10 mouse cellular contexts compared by ENCODE assay signal in genomic region chr4:87086933-87087577, GRCm38 (mm10).
DNase-seq lines count a peak whose midpoint lies in the region; ATAC-seq and TF ChIP-seq lines count a peak whose summit lies in the region.
"Had no signal": no experiment of that assay in that cellular context is flagged by ENCODE, and none has a peak within 500 bp of the region (broad histone marks: within the 10 kb centered on the region; RNA-seq: fewer than 3 reads in every experiment).

No protein-coding gene starts in this region.

- intact Hi-C loops in left cerebral cortex, adult 2 months (cut with DNase I) = no loop called here
- intact Hi-C loops in heart, postnatal 36 days (cut with DNase I) = no loop called here

- H3K27me3 ChIP-seq in embryonic facial prominence, embryonic 10.5 days (replicated peaks; ENCODE audit: low read depth, poor library complexity, severe bottlenecking) = no peaks in the 10 kb centered on the region
- H3K27me3 ChIP-seq in midbrain, postnatal 0 days (ENCODE audit: insufficient read depth, low read length) = no peaks in the 10 kb centered on the region
- no peaks in the 10 kb centered on the region for H3K27me3 ChIP-seq in kidney, embryonic 14.5 days (ENCODE audit: control insufficient read depth, insufficient read depth, low read length)
- H3K27me3 ChIP-seq: megakaryocyte, embryonic 14.5 days; stomach, embryonic 15.5 days had no signal

- TF ChIP-seq CTCF in left cerebral cortex, adult 2 months (IDR thresholded peaks at IDR 0.05) = no peak
- no peak for TF ChIP-seq CTCF in midbrain, postnatal 0 days (IDR thresholded peaks at IDR 0.05)

- peak overlapping the region; percentile 37 for H3K27ac ChIP-seq in left cerebral cortex, adult 2 months
- H3K27ac ChIP-seq in embryonic facial prominence, embryonic 10.5 days (replicated peaks) = peak overlapping the region; percentile 48; the same call in 1 of the 2 replicates
- peak overlapping the region; percentile 62; the same call in 1 of the 2 replicates for H3K27ac ChIP-seq in midbrain, postnatal 0 days (ENCODE audit: low read depth, low read length)
- no peak overlapping the region for H3K27ac ChIP-seq in kidney, embryonic 14.5 days (ENCODE audit: low read depth, low read length)
- H3K27ac ChIP-seq: stomach, embryonic 15.5 days had no signal

- peak; percentile 81 for ATAC-seq in midbrain, postnatal 0 days (ENCODE audit: low FRiP score)
- no peak for ATAC-seq in kidney, embryonic 14.5 days (ENCODE audit: low FRiP score, low TSS enrichment)
- no peak for ATAC-seq in erythroblast, adult 5-6 weeks (replicated peaks; ENCODE audit: low FRiP score, poor library complexity, severe bottlenecking)

- H3K4me2 ChIP-seq in midbrain, postnatal 0 days (ENCODE audit: low read depth, low read length, poor library complexity, severe bottlenecking) = no peak overlapping the region
- no peak overlapping the region for H3K4me2 ChIP-seq in kidney, embryonic 14.5 days (replicated peaks; ENCODE audit: low read depth, low read length)
- H3K4me2 ChIP-seq: stomach, embryonic 15.5 days had no signal

- H3K36me3 ChIP-seq in embryonic facial prominence, embryonic 10.5 days (replicated peaks) = no peaks in the 10 kb centered on the region
- H3K36me3 ChIP-seq in midbrain, postnatal 0 days (ENCODE audit: insufficient read depth, low read length) = no peaks in the 10 kb centered on the region
- H3K36me3 ChIP-seq in kidney, embryonic 14.5 days (ENCODE audit: control insufficient read depth, insufficient read depth, low read length) = no peaks in the 10 kb centered on the region
- H3K36me3 ChIP-seq: stomach, embryonic 15.5 days had no signal

- no peaks in the 10 kb centered on the region for H3K9me3 ChIP-seq in embryonic facial prominence, embryonic 10.5 days
- no peaks in the 10 kb centered on the region for H3K9me3 ChIP-seq in midbrain, postnatal 0 days (ENCODE audit: low read length)
- no peaks in the 10 kb centered on the region for H3K9me3 ChIP-seq in kidney, embryonic 14.5 days (ENCODE audit: control insufficient read depth, low read length)
- H3K9me3 ChIP-seq: megakaryocyte, embryonic 14.5 days; stomach, embryonic 15.5 days had no signal

- DNase-seq in left cerebral cortex, adult 2 months (ENCODE audit: extremely low spot score in 1 of 2, low spot score in 2 of 2) = no peak
- DNase-seq in left cerebral cortex, adult 11 months (ENCODE audit: low spot score) = no peak
- peak; percentile 50 for DNase-seq in embryonic facial prominence, embryonic 10.5 days (ENCODE audit: low spot score)
- peak; percentile 34 to 46 for DNase-seq in heart, postnatal 36 days
- DNase-seq in midbrain, postnatal 0 days (ENCODE audit: low spot score) = peak; percentile 61
- no peak for DNase-seq in layer of hippocampus, adult 9-10 months (ENCODE audit: low spot score)

- WGBS in embryonic facial prominence, embryonic 10.5 days = 58% methylated on average over 11 of the region's 11 CpGs
- WGBS in midbrain, postnatal 0 days = 29% methylated on average over 11 of the region's 11 CpGs
- 64% methylated on average over 11 of the region's 11 CpGs for WGBS in kidney, embryonic 14.5 days

- H3K4me3 ChIP-seq in left cerebral cortex, adult 2 months = no peak overlapping the region
- no peak overlapping the region for H3K4me3 ChIP-seq in embryonic facial prominence, embryonic 10.5 days
- H3K4me3 ChIP-seq in midbrain, postnatal 0 days (ENCODE audit: low read depth, low read length) = no peak overlapping the region
- H3K4me3 ChIP-seq in kidney, embryonic 14.5 days (ENCODE audit: low read length) = no peak overlapping the region
- H3K4me3 ChIP-seq: megakaryocyte, embryonic 14.5 days; stomach, embryonic 15.5 days had no signal

- H3K4me1 ChIP-seq in embryonic facial prominence, embryonic 10.5 days = peaks cover 22% of the 10 kb centered on the region
- no peaks in the 10 kb centered on the region for H3K4me1 ChIP-seq in midbrain, postnatal 0 days (ENCODE audit: insufficient read depth, low read length)
- H3K4me1 ChIP-seq in kidney, embryonic 14.5 days (ENCODE audit: control insufficient read depth, insufficient read depth, low read length) = no peaks in the 10 kb centered on the region
- H3K4me1 ChIP-seq: megakaryocyte, embryonic 14.5 days; stomach, embryonic 15.5 days had no signal

- H3K9ac ChIP-seq in midbrain, postnatal 0 days (replicated peaks; ENCODE audit: low read length, poor library complexity, severe bottlenecking) = no peak overlapping the region
- H3K9ac ChIP-seq in kidney, embryonic 14.5 days (ENCODE audit: low read depth, low read length) = no peak overlapping the region
- H3K9ac ChIP-seq: stomach, embryonic 15.5 days had no signal

Comparison
In these comparisons a context has a peak if more than half of its experiments do, and no peak if none do; other contexts are left out.
1. DNase-seq: peak in embryonic facial prominence, embryonic 10.5 days (single experiment), heart, postnatal 36 days (2 of 2) and midbrain, postnatal 0 days (single experiment); none in left cerebral cortex, adult 2 months (0 of 2), left cerebral cortex, adult 11 months (single experiment) and layer of hippocampus, adult 9-10 months (single experiment).